Mouse (Mus musculus) kidney, postnatal 0 days (tissue): ENCODE results near the gene Slc10a3. TPM values are rescaled to one million over a fixed set of nuclear protein-coding genes. Genes with fewer than 3 reads are reported as not detected.
"Not testable (repeated sequence)": the region's sequence is repeated elsewhere in the genome, so short reads cannot be mapped to it uniquely, and the experiment has no call there.

Source experiments
- ATAC-seq: fragments of 200-750 bp; cut with Nextera tagmentation; replicated peaks from 2 replicates; pipeline ENCODE4 v1.8.0; 2017; ENCODE audit warnings: low read depth, moderate number of reproducible peaks, moderate TSS enrichment, moderate library complexity; ENCODE audit not compliant: low FRiP score
- DNase-seq: peaks from one replicate; pipeline ENCODE4 v3.0.0-alpha.2; 2016; ENCODE audit warnings: low spot score
- H3K27ac ChIP-seq: fragments of 300-500 bp; sonication (generic); 2 replicates; pipeline ENCODE4 v1.5.1; 2014; ENCODE audit warnings: mild to moderate bottlenecking
- H3K27me3 ChIP-seq: fragments of 300-500 bp; sonication (generic); 2 replicates; pipeline ENCODE4 v1.6.1; 2014; ENCODE audit warnings: low read length, mixed read lengths; ENCODE audit not compliant: insufficient read depth
- H3K36me3 ChIP-seq: fragments of 300-500 bp; sonication (generic); 2 replicates; pipeline ENCODE4 v1.6.1; 2014; ENCODE audit warnings: low read length, mixed read lengths; ENCODE audit not compliant: insufficient read depth
- H3K4me1 ChIP-seq: fragments of 300-500 bp; sonication (generic); replicated peaks from 2 replicates; pipeline ENCODE4 v1.6.1; 2014; ENCODE audit warnings: antibody characterized with exemption, low read length, mixed read lengths; ENCODE audit not compliant: insufficient read depth
- H3K4me2 ChIP-seq: fragments of 300-500 bp; sonication (generic); 2 replicates; pipeline ENCODE4 v1.6.1; 2014; ENCODE audit warnings: mild to moderate bottlenecking, low read length, moderate library complexity, mixed read lengths
- H3K4me3 ChIP-seq: fragments of 300-500 bp; sonication (generic); replicated peaks from 2 replicates; pipeline ENCODE4 v1.5.1; 2014; ENCODE audit warnings: low read depth, low read length
- H3K9ac ChIP-seq: fragments of 300-500 bp; sonication (generic); 2 replicates; pipeline ENCODE4 v1.6.1; 2014; ENCODE audit warnings: low read depth, low read length
- H3K9me3 ChIP-seq: fragments of 300-500 bp; sonication (generic); replicated peaks from 2 replicates; pipeline ENCODE4 v1.6.1; 2016; ENCODE audit warnings: low read length, inconsistent platforms, mixed read lengths
- CTCF ChIP-seq: IDR thresholded peaks from 2 replicates; pipeline ENCODE4 v1.5.1; 2016; ENCODE audit warnings: antibody characterized with exemption, low read depth, mild to moderate bottlenecking, moderate library complexity
- WGBS: fragments of 180-500 bp; shearing (Covaris S2); extraction: QIAGEN DNeasy Blood & Tissue Kit; methylation state at CpG from one replicate; pipeline ENCODE4 v1.1.7; 2014; 5-methylcytosine and 5-hydroxymethylcytosine counted together
- polyA plus RNA-seq: library from polyadenylated mRNA; unstranded; fragments of >200 nt; fragmentation: Nextera tagmentation; extraction: Ambion mirVana; gene quantifications from 2 replicates; pipeline ENCODE4 v1.2.1, GENCODE M21; 2015

Gene Slc10a3
- polyA plus RNA-seq, 1 experiment from 2014 or later = 23.4 TPM

DNA sequence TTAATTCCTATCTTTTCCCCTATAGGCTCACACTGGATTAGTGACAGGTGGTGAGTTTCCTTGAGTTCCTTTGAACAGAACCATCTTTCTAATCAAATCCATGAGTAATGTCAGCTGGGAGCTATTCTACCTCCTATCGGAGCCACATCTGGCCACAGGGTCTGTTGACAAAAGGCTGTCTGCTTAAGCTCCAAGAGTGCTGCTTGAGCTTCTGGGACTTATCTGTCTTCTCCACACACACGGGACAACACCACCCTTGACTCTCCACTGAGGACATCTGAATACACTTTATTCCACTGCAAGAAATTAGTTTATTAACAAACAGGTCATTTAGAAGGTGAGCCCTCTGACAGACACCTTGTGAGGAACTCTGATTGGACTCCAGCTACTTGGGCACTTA, 11.3 kb upstream of the Slc10a3 start:
- no peaks in the 10 kb centered on the region for H3K4me1 ChIP-seq
- 0 out of 2 replicates have a peak, but pooled peaks cover 5% of the 10 kb centered on the region for H3K36me3 ChIP-seq
- no peak overlapping the region for H3K9ac ChIP-seq
- 80% methylated on average over 2 of the region's 2 CpGs for WGBS
- no peaks in the 10 kb centered on the region for H3K27me3 ChIP-seq
- H3K4me3 ChIP-seq = no peak overlapping the region
- H3K4me2 ChIP-seq = no peak overlapping the region
- H3K27ac ChIP-seq = no peak overlapping the region
- ATAC-seq (no peak), DNase-seq (no peak)
- TF ChIP-seq CTCF = no peak
- H3K9me3 ChIP-seq = no peaks in the 10 kb centered on the region

DNA sequence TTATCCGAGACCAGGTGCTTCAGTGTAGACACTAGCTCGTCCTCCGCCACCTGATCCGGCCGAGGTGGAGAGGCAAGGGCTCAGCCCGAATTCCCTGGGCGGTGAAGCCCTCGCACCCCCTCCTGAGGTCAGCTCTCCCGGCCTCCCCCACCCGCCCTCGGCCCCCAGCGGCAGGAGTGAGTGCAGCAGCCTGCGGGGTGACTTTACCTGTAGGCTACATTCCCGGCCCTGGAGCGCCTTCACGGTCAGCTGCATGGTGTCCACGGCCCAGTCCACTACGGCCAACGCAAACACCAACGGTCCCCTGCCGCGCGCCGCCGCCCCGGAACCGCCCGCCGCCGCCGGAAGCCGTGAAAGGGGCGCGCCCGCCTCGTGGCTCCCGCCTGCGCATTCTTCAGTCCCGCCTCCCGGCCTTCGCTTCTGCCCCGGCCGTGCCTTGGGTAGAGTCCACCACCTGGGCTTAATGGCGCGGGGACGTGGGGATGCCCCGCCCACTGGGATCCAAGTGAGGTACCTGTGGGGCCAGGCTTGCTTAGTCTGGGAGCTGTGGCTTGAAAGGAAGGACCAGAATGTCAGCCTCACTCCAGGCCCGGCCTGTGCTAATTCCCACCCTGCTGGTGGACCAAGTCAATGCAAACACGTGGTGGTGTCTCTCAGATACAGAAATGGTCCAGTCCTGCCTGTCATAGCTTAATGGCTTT, 4.8 kb downstream of the Slc10a3 start:
- no peaks in the 10 kb centered on the region for H3K36me3 ChIP-seq
- DNase-seq (peak; percentile 73), ATAC-seq (peak; percentile 84)
- 25% methylated on average over 49 of the region's 49 CpGs for WGBS
- H3K27ac ChIP-seq = peak overlapping the region; percentile 71
- TF ChIP-seq CTCF = peak; percentile 29; the same call in 1 of the 2 replicates
- H3K9me3 ChIP-seq = no peaks in the 10 kb centered on the region
- no peaks in the 10 kb centered on the region for H3K27me3 ChIP-seq
- H3K4me1 ChIP-seq = no peaks in the 10 kb centered on the region
- H3K4me3 ChIP-seq = peak overlapping the region; percentile 49
- H3K9ac ChIP-seq = peak overlapping the region; percentile 66
- H3K4me2 ChIP-seq = peak overlapping the region; percentile 67

DNA sequence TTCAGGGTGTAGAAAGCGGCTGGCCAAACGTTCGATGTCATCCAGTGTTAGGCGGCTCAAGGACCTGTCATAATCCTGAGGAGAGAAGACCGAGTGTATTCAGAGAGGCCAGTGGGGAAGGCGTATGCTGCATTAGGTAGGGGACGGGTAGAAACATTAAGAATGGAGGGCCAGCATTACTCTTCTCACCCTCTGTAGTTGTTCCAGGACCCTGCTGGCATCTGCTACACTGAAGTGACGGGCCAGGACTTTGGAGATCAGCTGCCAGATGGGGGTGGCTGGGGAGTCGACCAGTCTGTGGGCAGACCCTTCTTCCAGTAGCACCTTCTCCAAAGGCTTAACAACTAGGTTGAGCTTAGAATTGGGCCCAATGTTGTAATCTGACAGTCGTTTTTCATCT, 5.6 kb downstream of the Slc10a3 start:
- peak overlapping the region; percentile 49 for H3K4me3 ChIP-seq
- H3K9me3 ChIP-seq = no peaks in the 10 kb centered on the region
- ATAC-seq (no peak), DNase-seq (no peak)
- TF ChIP-seq CTCF = no peak
- no peaks in the 10 kb centered on the region for H3K4me1 ChIP-seq
- H3K27ac ChIP-seq = peak overlapping the region; percentile 71; the same call in 1 of the 2 replicates
- 0 out of 2 replicates have a peak overlapping the region, but pooled peaks have one; percentile 66 for H3K9ac ChIP-seq
- H3K27me3 ChIP-seq = no peaks in the 10 kb centered on the region
- 68% methylated on average over 10 of the region's 10 CpGs for WGBS
- H3K4me2 ChIP-seq = peak overlapping the region; percentile 67
- no peaks in the 10 kb centered on the region for H3K36me3 ChIP-seq

DNA sequence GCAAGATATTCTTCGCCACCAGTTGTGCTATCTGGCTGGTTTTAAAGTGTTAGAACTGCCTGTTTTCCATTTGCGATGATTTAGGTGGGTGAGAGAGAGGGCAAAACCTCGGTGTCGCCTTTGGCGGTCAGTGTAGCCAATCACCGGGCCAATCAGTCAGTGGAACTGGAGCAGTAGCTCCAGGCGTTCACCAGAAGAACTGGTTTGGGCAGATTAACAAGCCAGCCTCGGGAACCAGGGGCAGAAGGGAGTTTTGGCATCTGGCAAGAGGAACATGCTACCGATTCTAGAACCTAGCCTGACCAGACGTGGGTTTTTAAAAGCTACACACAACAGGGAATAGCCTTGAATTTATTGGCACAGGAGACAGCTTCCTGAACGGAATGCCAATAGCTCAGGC, 14.0 kb downstream of the Slc10a3 start:
- WGBS = 48% methylated on average over 11 of the region's 11 CpGs
- no peak for TF ChIP-seq CTCF
- Histone ChIP-seq H3K36me3 (no peaks in the 10 kb centered on the region), H3K4me3 (no peak overlapping the region), H3K9me3 (no peaks in the 10 kb centered on the region), H3K27me3 (no peaks in the 10 kb centered on the region), H3K4me2 (no peak overlapping the region), H3K9ac (no peak overlapping the region), H3K27ac (no peak overlapping the region), H3K4me1 (no peaks in the 10 kb centered on the region)
- ATAC-seq (no peak), DNase-seq (peak; percentile 1)

DNA sequence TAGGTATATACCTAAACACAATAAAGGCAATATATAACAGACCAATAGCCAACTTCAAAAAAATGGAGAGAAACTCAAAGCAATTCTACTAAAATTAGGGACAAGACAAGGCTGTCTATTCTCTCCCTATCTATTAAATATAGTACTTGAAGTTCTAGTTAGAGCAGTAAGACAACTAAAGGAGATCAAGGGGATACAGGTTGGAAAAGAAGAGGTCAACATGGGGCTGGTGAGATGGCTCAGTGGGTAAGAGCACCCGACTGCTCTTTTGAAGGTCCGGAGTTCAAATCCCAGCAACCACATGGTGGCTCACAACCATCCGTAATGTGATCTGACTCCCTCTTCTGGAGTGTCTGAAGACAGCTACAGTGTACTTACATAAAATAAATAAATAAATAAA, 16.1 kb downstream of the Slc10a3 start:
- H3K27ac ChIP-seq, H3K27me3 ChIP-seq, H3K9me3 ChIP-seq, H3K9ac ChIP-seq, DNase-seq, H3K4me2 ChIP-seq, H3K36me3 ChIP-seq, H3K4me1 ChIP-seq, ATAC-seq, H3K4me3 ChIP-seq: not testable (repeated sequence)
- 100% methylated on average over 3 of the region's 3 CpGs for WGBS

DNA sequence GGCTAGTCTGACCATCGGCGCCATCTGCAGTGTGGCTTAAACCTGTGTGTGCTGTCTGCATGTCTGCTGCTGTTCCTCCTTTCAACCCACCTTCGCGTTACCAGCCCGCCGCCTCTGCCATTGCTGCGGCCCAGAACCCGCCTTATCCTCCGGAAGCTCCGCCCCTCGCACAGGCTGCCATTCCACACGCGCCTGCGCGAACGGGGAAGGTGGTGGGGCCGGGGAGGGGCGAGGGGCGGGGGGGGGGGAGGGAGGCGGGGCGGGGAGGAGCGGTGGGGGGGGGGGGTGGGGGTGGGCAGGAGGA, 19.7 kb downstream of the Slc10a3 start, which contains the start of gene Lage3:
TSS of gene Lage3 (minus strand) at position 152 of the 304 bp plus-strand sequence.
- Histone ChIP-seq H3K36me3 (no peaks in the 10 kb centered on the region), H3K9ac (peak within 1 kb of the TSS; percentile 53), H3K27ac (peak within 1 kb of the TSS; percentile 36; the same call in 1 of the 2 replicates), H3K27me3 (no peaks in the 10 kb centered on the region), H3K4me3 (peak within 1 kb of the TSS; percentile 47), H3K4me1 (no peaks in the 10 kb centered on the region), H3K4me2 (peak within 1 kb of the TSS; percentile 58), H3K9me3 (no peaks in the 10 kb centered on the region)
- WGBS = 19% methylated on average over 11 of the region's 22 CpGs
- DNase-seq (peak; percentile 87), ATAC-seq (peak; percentile 72)
- no peak for TF ChIP-seq CTCF
